Mouse (Mus musculus) E14TG2a.4 (cell line): ENCODE data around the gene Slc15a5.
"Not testable (repeated sequence)": the region's sequence is repeated elsewhere in the genome, so short reads cannot be mapped to it uniquely, and the experiment has no call there.

Experiments
- CTCF ChIP-seq: conservative IDR thresholded peaks from 2 replicates; pipeline ENCODE4 v1.5.1; 2014; ENCODE audit warnings: low read length
- NANOG ChIP-seq: IDR thresholded peaks from 2 replicates; pipeline ENCODE4 v1.6.1; 2014; ENCODE audit warnings: borderline replicate concordance, low read length, mixed read lengths
- POU5F1 ChIP-seq: IDR thresholded peaks from 2 replicates; pipeline ENCODE4 v1.6.1; 2014; ENCODE audit warnings: low read length, borderline replicate concordance

DNA sequence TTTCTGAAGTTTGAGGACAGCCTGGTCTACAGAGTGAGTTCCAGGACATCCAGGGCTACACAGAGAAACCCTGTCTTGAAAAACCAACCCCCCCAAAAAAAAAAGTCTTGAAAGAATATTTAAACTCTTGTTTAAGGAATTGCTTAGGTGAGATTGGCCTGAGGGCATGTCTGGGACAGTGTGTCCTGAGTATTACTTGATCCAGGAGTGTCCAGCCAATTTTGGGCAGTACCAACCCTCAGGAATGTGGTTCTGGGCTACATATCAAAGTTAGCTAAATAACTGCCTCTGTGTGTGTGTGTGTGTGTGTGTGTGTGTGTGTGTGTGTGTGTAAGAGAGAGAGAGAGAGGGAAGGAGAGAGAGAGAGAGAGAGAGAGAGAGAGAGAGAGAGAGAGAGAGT lies 6.7 kb upstream of the Slc15a5 start:
- not testable (repeated sequence) for TF ChIP-seq CTCF, NANOG, POU5F1
